In genomic region chr12:39528121-39528520, GRCm38 (mm10) we compare ENCODE assay signal across 25 mouse cellular contexts.
DNase-seq lines count a peak whose midpoint lies in the region; ATAC-seq and TF ChIP-seq lines count a peak whose summit lies in the region.
"Had no signal": no experiment of that assay in that cellular context is flagged by ENCODE, and none has a peak within 500 bp of the region (broad histone marks: within the 10 kb centered on the region; RNA-seq: fewer than 3 reads in every experiment).

No protein-coding gene starts in this region.

- H3K9me3 ChIP-seq in forebrain, embryonic 11.5 days (ENCODE audit: control insufficient read depth, low read length): no peaks in the 10 kb centered on the region
- no peaks in the 10 kb centered on the region for H3K9me3 ChIP-seq in forebrain, embryonic 16.5 days (ENCODE audit: control insufficient read depth, low read length)
- H3K9me3 ChIP-seq in midbrain, embryonic 11.5 days (ENCODE audit: control insufficient read depth, low read length): no peaks in the 10 kb centered on the region
- no peaks in the 10 kb centered on the region for H3K9me3 ChIP-seq in midbrain, postnatal 0 days (ENCODE audit: low read length)
- H3K9me3 ChIP-seq: embryonic facial prominence, embryonic 10.5 days; embryonic facial prominence, embryonic 13.5 days; forebrain, embryonic 15.5 days; heart, embryonic 10.5 days; heart, embryonic 13.5 days had no signal

- no peak overlapping the region for H3K27ac ChIP-seq in forebrain, embryonic 11.5 days (ENCODE audit: low read depth, low read length)
- H3K27ac ChIP-seq in forebrain, embryonic 16.5 days (ENCODE audit: low read length): no peak overlapping the region
- no peak overlapping the region; the same call in 1 of the 2 replicates for H3K27ac ChIP-seq in midbrain, embryonic 11.5 days (ENCODE audit: low read depth, low read length)
- H3K27ac ChIP-seq in midbrain, postnatal 0 days (ENCODE audit: low read depth, low read length): no peak overlapping the region
- H3K27ac ChIP-seq: embryonic facial prominence, embryonic 10.5 days; embryonic facial prominence, embryonic 13.5 days; forebrain, embryonic 15.5 days; heart, adult 2 months; heart, embryonic 10.5 days; heart, embryonic 13.5 days; hindbrain, embryonic 14.5 days had no signal

- no peak overlapping the region for H3K4me3 ChIP-seq in forebrain, embryonic 11.5 days (ENCODE audit: low read depth, low read length)
- no peak overlapping the region for H3K4me3 ChIP-seq in forebrain, embryonic 16.5 days (replicated peaks; ENCODE audit: low read length)
- H3K4me3 ChIP-seq in midbrain, embryonic 11.5 days (ENCODE audit: low read depth, low read length): no peak overlapping the region
- H3K4me3 ChIP-seq in midbrain, postnatal 0 days (ENCODE audit: low read depth, low read length): no peak overlapping the region
- H3K4me3 ChIP-seq: embryonic facial prominence, embryonic 10.5 days; embryonic facial prominence, embryonic 13.5 days; erythroblast, embryonic 14.5 days; forebrain, embryonic 15.5 days; heart, adult 2 months; heart, embryonic 10.5 days; heart, embryonic 13.5 days had no signal

- DNase-seq in forebrain, embryonic 11.5 days (ENCODE audit: low spot score): no peak
- peak; percentile 72 for DNase-seq in midbrain, embryonic 11.5 days (ENCODE audit: low spot score, missing footprints)
- no peak for DNase-seq in midbrain, postnatal 0 days (ENCODE audit: low spot score)
- DNase-seq in ES-CJ7 (ENCODE audit: low read depth, low spot score): peak; percentile 7
- DNase-seq in urinary bladder, postnatal 25 days (ENCODE audit: low spot score): no peak
- DNase-seq: adrenal gland, adult 2 months; adrenal gland, postnatal 14 days; cerebellum, adult 11-12 months; cerebellum, adult 8-10 months; cerebellum, postnatal 10 days; cerebellum, postnatal 36 days; embryo, embryonic 11 days; gastrocnemius, postnatal 10 days; gastrocnemius, postnatal 36 days; heart, adult 2 months; heart, postnatal 14 days; heart, postnatal 4 days had no signal

- no peak overlapping the region for H3K4me2 ChIP-seq in forebrain, embryonic 11.5 days (ENCODE audit: low read depth, low read length, severe bottlenecking)
- H3K4me2 ChIP-seq in forebrain, embryonic 16.5 days (ENCODE audit: low read length): no peak overlapping the region
- no peak overlapping the region for H3K4me2 ChIP-seq in midbrain, embryonic 11.5 days
- no peak overlapping the region for H3K4me2 ChIP-seq in midbrain, postnatal 0 days (ENCODE audit: low read depth, low read length, poor library complexity, severe bottlenecking)
- H3K4me2 ChIP-seq: embryonic facial prominence, embryonic 13.5 days; forebrain, embryonic 15.5 days; heart, embryonic 13.5 days; hindbrain, embryonic 14.5 days had no signal

- no peaks in the 10 kb centered on the region for H3K36me3 ChIP-seq in forebrain, embryonic 11.5 days (ENCODE audit: control insufficient read depth, insufficient read depth, low read length)
- no peaks in the 10 kb centered on the region for H3K36me3 ChIP-seq in forebrain, embryonic 16.5 days (ENCODE audit: control insufficient read depth, insufficient read depth)
- H3K36me3 ChIP-seq in midbrain, embryonic 11.5 days (ENCODE audit: control insufficient read depth, insufficient read depth, low read length): no peaks in the 10 kb centered on the region
- no peaks in the 10 kb centered on the region for H3K36me3 ChIP-seq in midbrain, postnatal 0 days (ENCODE audit: insufficient read depth, low read length)
- H3K36me3 ChIP-seq: embryonic facial prominence, embryonic 10.5 days; embryonic facial prominence, embryonic 13.5 days; forebrain, embryonic 15.5 days; heart, embryonic 10.5 days; heart, embryonic 13.5 days had no signal

- TF ChIP-seq CTCF in midbrain, postnatal 0 days (IDR thresholded peaks at IDR 0.05): no peak

- 0 out of 2 replicates have a peak, but pooled peaks have one; percentile 34 for ATAC-seq in forebrain, embryonic 11.5 days (replicated peaks; ENCODE audit: low FRiP score)
- ATAC-seq in forebrain, embryonic 16.5 days: no peak
- peak; percentile 65 for ATAC-seq in midbrain, embryonic 11.5 days (ENCODE audit: low FRiP score)
- ATAC-seq in midbrain, postnatal 0 days (ENCODE audit: low FRiP score): no peak
- ATAC-seq: forebrain, embryonic 15.5 days had no signal

- no peaks in the 10 kb centered on the region for H3K27me3 ChIP-seq in forebrain, embryonic 11.5 days (ENCODE audit: control insufficient read depth, insufficient read depth, low read length)
- no peaks in the 10 kb centered on the region for H3K27me3 ChIP-seq in forebrain, embryonic 16.5 days (replicated peaks; ENCODE audit: control insufficient read depth, insufficient read depth, low read length)
- no peaks in the 10 kb centered on the region for H3K27me3 ChIP-seq in midbrain, embryonic 11.5 days (ENCODE audit: control insufficient read depth, insufficient read depth, low read length)
- H3K27me3 ChIP-seq in midbrain, postnatal 0 days (ENCODE audit: insufficient read depth, low read length): no peaks in the 10 kb centered on the region
- H3K27me3 ChIP-seq: embryonic facial prominence, embryonic 13.5 days; forebrain, embryonic 15.5 days; heart, embryonic 13.5 days had no signal

- WGBS in forebrain, embryonic 11.5 days: 53% methylated on average over 4 of the region's 4 CpGs
- WGBS in forebrain, embryonic 16.5 days: 50% methylated on average over 4 of the region's 4 CpGs
- WGBS in midbrain, embryonic 11.5 days: 55% methylated on average over 3 of the region's 4 CpGs
- WGBS in midbrain, postnatal 0 days: 53% methylated on average over 4 of the region's 4 CpGs

- H3K4me1 ChIP-seq in forebrain, embryonic 11.5 days (replicated peaks; ENCODE audit: control insufficient read depth, insufficient read depth, low read length): no peaks in the 10 kb centered on the region
- no peaks in the 10 kb centered on the region for H3K4me1 ChIP-seq in forebrain, embryonic 16.5 days (replicated peaks; ENCODE audit: control insufficient read depth, insufficient read depth, low read length)
- no peaks in the 10 kb centered on the region; the same call in 1 of the 2 replicates for H3K4me1 ChIP-seq in midbrain, embryonic 11.5 days (ENCODE audit: control insufficient read depth, insufficient read depth, low read length)
- no peaks in the 10 kb centered on the region for H3K4me1 ChIP-seq in midbrain, postnatal 0 days (ENCODE audit: insufficient read depth, low read length)
- H3K4me1 ChIP-seq: embryonic facial prominence, embryonic 10.5 days; embryonic facial prominence, embryonic 13.5 days; forebrain, embryonic 15.5 days; heart, embryonic 10.5 days; heart, embryonic 13.5 days had no signal

- no peak overlapping the region for H3K9ac ChIP-seq in forebrain, embryonic 11.5 days (ENCODE audit: low read length)
- H3K9ac ChIP-seq in forebrain, embryonic 16.5 days (replicated peaks; ENCODE audit: low read depth, low read length): no peak overlapping the region
- no peak overlapping the region for H3K9ac ChIP-seq in midbrain, embryonic 11.5 days (ENCODE audit: low read length)
- no peak overlapping the region for H3K9ac ChIP-seq in midbrain, postnatal 0 days (replicated peaks; ENCODE audit: low read length, poor library complexity, severe bottlenecking)
- H3K9ac ChIP-seq: embryonic facial prominence, embryonic 13.5 days; forebrain, embryonic 15.5 days; heart, embryonic 13.5 days; hindbrain, embryonic 14.5 days had no signal

Comparison
In these comparisons a context has a peak if more than half of its experiments do, and no peak if none do; other contexts are left out.
1. ATAC-seq: peak in forebrain, embryonic 11.5 days (single experiment) and midbrain, embryonic 11.5 days (single experiment); none in forebrain, embryonic 16.5 days (single experiment) and midbrain, postnatal 0 days (single experiment).
2. DNase-seq: peak in midbrain, embryonic 11.5 days (single experiment) and ES-CJ7 (single experiment); none in forebrain, embryonic 11.5 days (single experiment), midbrain, postnatal 0 days (single experiment) and urinary bladder, postnatal 25 days (single experiment).